Mouse (Mus musculus) neural tube, embryonic 10.5 days (tissue): Measurements from ENCODE around the gene Pstpip1.

Source experiments
- DNase-seq: peaks from one replicate; pipeline ENCODE4 v3.0.0-alpha.2; 2017; ENCODE audit warnings: low spot score; ENCODE audit errors: extremely low spot score

Pstpip1 gene

DNA sequence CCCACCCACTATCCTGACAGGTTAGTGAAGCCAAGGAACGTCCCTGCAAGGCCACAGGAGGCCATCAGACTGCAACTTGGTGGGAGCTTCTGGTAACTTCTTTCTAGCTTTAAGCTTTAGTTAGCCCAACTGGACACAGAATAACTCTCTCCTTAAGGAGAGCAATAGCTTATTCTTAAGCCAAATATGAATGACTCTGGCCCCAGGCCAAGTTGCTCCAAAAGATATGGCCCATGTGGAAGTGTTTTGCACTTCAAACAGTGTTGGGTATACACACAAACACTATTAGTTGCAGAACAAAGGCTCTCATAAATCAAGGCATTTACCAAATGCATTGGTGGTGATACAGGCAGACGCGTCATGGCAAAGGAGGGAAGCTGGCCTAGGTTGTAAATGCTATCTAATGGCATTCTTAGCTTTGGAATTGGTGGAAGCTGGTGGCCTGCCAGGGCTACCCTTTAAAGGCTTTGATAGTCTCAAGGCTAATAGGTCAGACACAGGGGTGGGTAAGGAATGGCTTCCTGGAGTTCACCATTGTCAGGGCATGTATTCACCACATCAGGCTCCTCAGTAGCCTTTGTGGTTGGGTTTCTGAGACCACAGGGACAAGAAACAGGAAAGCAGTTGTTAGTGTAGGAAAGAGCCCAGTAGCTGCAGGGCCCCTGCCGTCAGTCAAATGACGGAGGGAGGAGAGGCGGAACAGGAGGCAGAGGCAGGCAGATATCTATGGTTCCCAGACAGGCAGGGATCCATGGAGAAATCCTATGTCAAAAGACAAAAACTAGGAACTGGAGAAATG is 16.7 kb downstream of the Pstpip1 start:
- no peak for DNase-seq

DNA sequence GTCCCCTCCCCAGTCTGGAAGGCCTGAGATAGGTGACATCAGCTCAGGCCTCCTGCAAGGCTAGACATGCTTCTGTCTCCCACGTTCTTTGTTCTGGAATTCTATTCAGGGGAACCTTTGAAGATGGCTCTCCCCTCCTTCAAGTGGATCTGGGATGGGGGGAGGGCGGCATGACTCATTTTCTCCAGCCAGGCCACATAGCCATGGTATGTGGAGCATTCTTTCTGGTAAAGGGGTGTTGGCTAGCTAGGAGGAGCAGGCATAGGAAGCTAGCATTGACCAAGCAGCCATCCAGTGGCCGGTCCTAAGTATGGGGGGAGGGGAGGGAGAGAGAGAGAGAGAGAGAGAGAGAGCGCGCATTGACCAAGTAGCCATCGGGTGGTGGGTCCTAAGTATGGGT is 17.8 kb downstream of the Pstpip1 start:
- DNase-seq = no peak

DNA sequence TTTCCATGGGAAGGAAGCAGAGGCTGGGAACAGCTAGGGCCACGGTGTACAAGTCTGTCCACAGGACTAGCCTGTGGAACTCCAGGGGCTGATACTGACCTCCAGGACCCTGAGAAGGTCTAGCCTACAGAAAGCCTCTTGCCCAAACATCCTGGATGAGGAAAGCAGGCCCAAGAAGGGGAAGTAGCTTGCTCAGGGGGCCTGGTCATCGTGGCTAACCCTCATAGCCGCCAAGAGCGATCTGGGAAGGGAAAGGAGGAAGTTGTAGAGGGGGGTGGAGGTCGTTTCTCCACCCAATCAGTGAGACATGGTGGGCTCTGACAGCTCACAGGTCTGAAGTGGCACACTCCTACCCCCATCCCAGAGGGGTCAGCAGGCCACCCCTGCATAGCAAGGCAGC is 18.4 kb downstream of the Pstpip1 start:
- no peak for DNase-seq

DNA sequence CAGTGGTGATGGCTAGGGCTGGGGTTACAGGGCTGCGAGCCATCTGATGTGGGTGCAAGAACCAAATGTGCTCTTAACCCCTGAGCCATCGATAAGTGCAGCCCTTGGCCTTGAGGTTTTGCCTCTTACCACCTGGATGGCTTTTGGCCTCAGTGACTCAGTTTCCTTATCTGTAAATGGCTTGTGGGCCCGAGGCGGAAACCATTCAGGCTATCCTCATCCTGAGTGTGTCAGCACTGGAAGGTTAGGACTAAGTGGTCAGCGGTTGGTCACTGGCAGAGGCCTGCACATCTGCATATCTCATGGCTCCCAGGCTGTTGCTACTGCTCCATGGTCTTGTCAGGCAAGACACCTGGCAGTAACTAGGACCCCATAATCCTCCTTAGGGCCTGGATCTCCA is 28.3 kb downstream of the Pstpip1 start:
- no peak for DNase-seq

DNA sequence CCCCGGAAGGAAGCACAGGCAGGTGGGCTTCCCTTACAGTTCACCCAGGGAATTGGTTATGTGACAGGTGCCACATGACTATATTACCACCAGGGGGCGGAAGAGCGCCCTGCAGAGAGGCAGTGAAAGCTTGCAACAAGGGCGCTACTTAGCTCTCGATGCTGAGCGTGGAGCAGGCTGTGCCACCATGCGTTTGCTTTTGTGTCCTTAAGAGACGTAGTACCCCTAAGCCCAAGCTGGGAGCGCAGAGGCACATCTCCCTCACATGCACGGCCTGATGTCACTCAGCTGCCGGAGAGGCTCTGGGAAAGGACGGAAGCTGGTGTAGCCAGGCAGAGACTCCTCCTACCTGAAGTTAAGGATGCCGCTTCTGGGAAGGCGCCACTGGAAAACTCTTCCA is 28.8 kb downstream of the Pstpip1 start:
- DNase-seq = peak; percentile 78

DNA sequence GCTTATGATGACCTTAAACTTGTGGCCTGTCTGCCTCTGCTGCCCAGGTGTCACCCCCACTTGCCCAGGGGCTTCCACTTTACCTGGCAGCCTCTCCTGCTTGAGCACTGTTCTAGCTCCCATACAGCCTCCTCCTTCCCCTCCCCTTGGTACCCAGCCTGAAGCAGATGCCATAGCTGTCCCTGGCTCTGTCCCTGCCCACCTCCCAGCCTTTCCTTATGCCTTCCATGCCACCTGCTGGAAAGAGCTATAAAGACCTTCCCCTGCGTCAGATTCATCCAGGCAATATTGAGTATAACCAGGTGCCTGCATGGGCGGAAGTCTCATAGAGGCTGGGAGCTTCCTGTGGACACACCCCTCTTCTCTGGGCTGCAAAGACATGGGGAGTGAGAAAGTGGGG is 29.9 kb downstream of the Pstpip1 start:
- no peak for DNase-seq

DNA sequence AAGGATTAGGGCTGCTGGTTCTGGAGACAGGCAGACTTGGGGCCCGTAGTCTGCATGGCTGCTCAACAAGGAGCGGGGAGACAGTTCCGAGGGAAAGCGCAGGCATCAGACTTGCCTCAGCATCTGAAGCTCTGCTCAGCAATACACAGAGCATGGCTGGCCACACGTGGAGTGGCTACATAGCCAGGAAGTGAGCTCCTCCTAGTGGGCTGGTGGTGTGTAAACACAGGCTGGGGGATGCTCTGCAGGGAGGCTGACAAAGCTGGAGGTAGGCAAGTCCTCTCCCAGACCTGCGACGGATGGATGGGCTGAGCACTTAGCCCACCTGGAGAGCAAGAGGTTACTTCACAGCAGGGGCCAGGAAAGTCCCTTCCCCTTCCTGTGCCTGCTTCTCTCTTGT is 31.3 kb downstream of the Pstpip1 start:
- peak; percentile 34 for DNase-seq

DNA sequence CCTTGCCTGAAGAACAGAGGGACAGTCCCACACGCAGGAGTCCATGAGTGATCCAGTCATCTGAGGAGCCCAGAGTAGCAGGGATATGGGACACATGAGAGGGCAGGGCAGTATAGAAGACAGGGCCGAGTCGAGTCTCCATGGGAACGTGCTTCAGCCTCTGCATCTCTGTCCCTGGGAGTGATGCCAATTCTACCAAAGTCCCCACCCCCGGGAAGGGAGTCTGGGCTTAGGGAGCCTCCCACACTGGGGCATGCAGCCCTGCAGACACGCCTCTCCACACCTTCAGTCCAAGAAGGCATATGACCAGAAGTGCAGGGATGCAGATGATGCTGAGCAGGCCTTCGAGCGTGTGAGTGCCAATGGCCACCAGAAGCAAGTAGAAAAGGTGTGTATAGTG is 33.2 kb downstream of the Pstpip1 start:
- DNase-seq = no peak

DNA sequence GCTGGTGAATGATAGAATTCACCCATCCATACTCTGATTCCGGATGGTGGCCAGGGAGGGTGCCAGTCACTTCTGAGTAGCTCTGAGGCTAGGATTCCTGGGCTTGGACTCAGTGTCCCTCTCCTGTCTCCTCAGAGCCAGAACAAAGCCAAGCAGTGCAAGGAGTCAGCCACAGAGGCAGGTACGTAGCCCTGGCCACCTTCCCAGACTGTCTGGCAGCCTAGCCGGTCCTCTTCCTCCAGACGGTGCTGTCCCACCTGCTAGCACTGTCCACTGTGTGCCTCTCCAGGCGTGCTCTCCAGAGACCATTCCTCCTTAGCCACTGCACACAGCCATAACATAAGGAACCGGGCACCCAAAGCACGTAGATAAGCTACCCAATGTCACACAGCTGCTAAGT is 33.9 kb downstream of the Pstpip1 start:
- no peak for DNase-seq

DNA sequence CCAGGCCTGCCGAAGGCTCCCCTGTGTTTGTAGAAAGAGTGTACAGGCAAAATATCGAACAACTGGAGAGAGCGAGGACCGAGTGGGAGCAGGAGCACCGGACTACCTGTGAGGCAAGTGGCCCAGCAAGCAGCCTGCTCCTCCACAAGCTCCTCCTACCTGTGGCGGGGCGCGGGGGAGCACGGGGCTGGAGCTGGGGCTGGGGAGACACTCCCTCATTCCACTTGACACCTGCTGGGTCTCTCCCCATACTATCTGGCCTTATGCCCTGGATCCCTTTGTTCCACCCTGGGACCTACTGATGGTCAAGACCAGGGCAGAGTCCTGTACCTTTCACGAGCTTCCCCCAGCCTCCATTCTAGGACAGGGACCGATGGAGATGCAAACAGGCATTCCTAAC is 34.8 kb downstream of the Pstpip1 start:
- DNase-seq = no peak

DNA sequence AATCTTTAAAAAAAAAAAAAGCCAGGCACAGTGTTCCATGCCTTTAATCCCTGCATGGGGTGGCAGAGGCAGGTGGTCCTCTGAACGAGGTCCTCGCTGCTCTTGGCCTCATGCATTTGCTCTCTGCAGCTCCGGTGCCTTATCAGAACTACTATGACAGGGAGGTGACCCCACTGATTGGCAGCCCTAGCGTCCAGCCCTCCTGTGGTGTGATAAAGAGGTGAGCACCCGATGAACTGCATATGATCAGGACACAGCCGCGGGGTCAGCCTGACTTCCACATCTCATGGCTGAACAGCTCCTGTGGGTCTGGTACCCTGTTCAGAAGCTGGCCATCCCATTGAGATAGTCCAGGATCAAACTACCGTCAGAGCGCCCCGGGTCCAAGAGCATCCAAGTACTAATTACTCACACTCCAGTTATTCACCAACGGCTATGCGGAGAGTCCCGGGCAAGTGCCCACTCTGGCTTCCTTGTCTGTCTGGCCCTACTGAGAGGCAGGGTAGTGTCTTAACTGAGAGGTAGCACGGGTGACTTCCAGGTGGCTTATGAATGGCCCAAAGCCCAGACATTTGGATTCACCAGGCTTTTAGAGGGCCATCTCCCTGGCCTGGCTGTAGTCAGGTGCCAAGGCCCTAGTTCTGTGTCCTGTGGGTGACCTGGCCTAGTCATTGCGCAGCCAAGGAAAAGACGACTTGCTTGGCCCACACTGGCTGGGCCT is 36.9 kb downstream of the Pstpip1 start:
- no peak for DNase-seq

DNA sequence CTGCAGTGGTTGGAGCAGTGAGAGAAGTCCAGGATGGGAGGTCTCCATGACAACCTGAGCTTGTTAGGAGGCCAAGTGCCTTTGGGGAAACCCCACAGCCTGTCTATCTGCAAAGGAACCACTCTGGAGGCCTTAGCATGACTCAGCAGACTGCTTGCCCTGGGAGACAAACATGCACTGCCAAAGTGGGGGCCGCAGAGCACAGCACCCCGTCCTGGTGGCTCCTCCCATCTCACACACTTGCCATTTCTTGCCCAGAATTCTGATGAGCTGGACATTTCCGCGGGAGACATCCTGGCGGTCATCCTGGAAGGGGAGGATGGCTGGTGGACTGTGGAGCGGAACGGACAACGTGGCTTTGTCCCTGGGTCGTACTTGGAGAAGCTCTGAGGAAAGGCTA is 38.6 kb downstream of the Pstpip1 start:
- DNase-seq = no peak

DNA sequence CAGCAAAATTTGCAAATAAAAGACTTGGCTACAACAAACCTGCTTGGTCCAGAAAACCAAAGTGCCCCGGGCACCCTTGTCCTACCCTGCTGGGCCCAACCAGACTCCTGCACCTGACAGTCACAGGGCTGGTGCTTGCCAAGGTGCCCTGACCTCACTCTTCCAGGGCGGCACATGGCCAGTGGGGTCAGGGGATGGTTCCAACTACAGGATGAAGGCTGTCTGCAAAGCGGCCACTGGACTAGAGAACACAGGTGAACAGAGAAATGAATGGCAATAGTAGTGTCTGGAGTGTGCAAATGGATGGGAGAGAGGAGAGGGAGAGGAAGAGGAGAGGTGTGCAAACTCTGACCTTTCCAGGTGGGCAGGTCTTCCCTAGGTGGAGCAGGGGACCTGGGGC is 40.2 kb downstream of the Pstpip1 start:
- DNase-seq = no peak

DNA sequence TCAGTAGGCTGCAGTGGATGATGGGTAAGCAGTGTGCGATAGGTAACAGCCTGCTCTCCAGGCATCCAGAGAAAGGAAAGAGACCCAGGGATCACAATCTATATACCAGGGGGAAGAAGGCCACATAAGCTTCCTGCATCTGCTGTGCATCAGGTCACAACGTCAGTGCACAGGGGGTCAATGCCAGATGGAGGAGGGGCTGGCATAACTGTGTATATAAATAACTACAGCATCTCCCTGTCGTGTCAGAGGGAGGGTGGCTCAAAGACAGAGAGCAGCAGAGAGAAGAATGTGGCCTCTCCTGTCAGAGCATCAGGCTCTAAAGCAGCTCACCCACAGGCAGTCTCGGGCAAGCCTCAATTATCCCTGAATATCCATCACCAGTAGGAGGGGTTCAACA is 40.8 kb downstream of the Pstpip1 start:
- DNase-seq = no peak

DNA sequence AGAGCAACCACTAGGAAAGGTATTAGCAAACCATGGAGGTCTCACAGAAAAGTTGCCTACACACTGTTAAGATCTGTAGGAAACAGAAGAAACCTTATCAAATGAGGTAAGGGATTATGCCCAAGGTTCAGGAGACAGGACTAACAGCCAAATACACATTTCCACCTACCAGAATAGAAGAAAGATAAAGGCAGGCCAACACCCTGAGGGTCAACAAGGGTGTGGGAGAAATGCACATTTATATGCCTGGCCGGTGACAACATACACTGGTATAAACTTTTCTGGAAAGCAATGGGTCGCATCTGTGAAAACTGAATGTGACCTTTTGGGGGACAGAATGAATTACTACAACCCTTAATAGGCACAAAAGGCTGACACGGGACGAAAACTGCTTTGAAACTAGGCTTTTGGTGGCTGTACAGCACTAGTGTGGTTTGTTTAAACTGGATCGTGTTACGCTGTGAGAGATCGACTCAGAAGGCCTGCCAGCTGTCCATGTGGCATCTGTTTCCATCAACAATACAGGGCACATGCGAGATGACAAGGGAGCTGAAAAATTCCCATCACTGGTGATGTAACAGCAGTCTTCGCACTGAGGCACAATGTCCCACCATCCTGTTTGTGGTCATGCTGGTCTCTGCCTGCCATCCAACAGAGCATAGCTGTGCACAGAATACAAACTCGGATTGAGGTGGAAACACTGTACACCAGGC is 42.2 kb downstream of the Pstpip1 start:
- no peak for DNase-seq

DNA sequence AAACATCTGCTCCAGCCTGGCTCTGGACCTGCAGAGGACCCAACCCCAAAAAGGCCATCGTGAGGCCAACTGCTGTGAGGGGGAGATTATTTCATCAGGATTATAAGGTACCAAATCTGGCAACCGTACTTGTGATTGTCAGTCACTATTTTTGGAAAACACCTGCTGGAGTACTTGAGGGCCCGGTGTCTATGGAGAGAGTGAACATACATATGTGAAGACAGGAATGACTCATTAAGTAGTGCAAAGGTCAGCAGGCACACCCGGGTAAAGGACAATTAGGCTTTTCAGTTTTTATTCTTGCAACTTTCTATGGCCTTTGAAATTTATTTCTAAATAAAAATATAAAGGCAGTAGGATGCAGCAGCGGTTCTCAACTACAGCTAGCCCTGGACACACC is 44.2 kb downstream of the Pstpip1 start:
- DNase-seq = no peak

DNA sequence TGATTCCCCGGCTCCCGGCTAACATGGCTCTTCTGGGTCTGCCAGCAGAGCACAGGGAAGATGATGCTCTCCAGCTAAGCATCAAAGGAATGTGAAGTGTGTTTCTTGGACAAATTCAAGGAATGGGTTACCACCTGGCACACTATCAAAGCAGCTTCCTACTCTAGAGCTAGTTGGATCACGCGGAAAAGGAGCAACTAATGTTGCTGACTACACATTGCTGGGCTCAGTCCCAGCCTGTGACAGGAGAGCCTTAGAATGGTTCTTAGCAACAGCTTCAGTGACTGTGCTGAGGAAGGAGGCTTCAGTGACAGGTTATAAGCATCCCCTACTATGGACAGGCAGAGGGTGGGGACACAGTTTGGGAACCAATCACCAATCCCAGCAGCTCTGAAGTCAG is 44.9 kb downstream of the Pstpip1 start:
- no peak for DNase-seq

DNA sequence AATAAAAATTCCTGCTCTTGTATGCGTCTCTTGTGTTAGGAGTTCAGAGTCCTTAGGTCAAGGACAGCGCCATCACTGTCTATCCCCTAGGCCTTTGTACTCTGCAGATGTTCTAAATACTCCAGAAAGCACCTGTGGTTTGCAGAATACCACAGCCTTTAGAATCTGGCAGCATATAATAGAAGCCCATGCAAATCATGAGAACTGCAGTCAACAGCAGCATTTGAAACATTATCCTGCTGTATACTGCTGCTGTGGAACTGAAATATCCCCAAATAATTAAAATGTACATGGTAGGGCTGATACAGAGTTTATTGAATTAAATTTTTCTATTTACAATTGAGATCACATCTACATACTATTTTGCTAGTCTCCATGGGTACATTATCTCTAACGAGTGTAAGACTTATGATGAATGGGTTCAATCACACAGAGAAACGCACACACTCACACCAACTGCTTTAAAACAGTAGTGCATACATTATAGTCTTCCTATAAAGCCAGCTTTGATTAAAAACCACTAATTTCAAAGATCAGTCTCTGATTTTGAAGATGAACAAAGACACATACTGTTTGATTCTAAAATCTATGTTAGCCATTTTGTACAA is 45.9 kb downstream of the Pstpip1 start:
- DNase-seq = no peak

DNA sequence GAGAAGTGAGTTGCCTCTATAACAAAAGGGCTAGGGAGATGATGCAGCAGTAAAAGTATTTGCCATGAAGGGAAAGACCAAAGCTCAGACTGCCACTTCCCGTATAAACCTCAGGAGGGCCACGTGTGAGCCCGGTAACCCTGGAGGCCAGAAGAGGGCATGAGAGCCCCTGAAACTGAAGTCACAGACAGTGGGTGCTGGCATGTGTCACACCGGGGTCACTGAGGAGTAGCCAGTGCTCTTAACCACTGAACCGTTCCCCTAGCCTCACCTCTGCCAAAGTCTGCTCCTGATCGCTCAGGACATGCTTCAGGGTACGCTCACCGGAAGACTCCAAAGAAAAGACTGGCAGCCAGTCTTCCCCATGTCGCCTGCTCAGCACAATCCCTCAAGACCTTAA is 52.0 kb downstream of the Pstpip1 start:
- DNase-seq = no peak

DNA sequence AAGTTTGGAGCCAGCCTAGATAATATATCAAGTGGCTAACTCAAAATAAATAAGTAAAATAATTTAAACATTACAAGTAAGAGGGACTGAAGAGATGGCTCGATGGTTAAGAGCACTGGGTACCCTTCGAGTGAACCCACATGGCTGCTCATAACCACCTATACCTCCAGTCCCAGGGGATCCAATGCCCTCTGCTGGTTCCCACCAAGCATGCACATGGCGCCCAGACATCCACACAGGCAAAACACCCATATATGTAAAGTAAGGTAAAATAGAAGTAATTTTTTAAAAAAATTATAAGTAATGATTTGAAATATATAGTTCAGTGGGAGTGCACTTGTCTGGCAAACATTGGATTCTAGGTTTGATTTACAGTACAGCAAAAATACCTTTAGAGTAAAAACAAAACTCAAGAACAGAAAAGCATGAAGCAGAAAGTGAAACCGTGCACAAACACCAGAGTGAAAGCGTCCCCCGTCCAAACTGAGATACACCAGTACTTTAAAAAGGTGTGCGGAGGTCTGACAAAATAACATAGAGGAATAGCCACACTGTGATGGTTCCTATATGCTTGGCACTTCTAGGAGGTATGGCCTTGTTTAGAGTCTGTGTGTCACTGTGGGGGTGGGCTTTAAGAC is 54.7 kb downstream of the Pstpip1 start:
- DNase-seq = no peak

DNA sequence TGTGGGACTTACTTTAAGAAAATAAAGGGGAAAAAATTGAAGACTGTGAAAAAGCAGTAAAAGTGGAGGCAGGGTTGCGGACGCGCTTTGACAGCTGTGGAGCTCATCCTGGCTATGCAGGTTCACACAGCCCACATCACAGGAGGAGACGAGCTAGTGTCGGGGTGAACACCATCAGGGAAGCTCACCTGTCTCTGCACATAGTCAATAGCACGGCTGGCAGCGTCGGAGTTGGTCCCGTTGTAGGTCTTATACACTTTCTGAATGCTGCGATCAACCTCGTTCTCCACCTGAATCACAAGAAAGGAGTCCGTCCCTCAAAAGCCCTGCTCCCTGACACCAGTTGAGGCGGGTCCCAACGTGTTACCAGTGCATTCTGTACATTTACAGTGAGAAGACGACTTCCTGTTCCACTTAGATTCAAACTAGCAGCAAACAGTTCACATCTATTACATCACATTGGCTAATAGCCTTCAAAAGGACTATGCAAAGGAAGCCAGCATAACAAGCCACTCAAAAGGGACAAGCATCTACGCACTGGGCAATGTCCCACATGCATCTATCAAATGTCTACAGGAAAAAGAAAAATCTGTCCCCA is 56.7 kb downstream of the Pstpip1 start:
- no peak for DNase-seq
